Mouse (Mus musculus) urinary bladder, adult 18-20 months (tissue): ENCODE measurements around the gene Hist2h3c2.
A peak's percentile ranks its signal among the peaks of the same experiment; 100 is the strongest.
"Not testable (repeated sequence)": the region's sequence is repeated elsewhere in the genome, so short reads cannot be mapped to it uniquely, and the experiment has no call there.

ENCODE experiments used
- DNase-seq, 2 experiments: peaks; one replicate each; pipeline ENCODE4 v3.0.0; 2022; ENCODE audit warnings: low spot score in 2 of 2, mixed read lengths in 2 of 2

Hist2h3c2 gene

GRCm38 (mm10) chr3:96235836-96236235 is 3.1 kb downstream of the Hist2h3c2 start:
- no peak for DNase-seq

- no peak for DNase-seq
Measured at GRCm38 (mm10) chr3:96234914-96235313, 4.0 kb downstream of the Hist2h3c2 start.

- no peak for DNase-seq
Measured at GRCm38 (mm10) chr3:96231758-96232120, 7.2 kb downstream of the Hist2h3c2 start.

GRCm38 (mm10) chr3:96230910-96231757 is 7.8 kb downstream of the Hist2h3c2 start:
- no peak for DNase-seq

- DNase-seq = no peak
Measured at GRCm38 (mm10) chr3:96230404-96230803, 8.5 kb downstream of the Hist2h3c2 start.

DNA sequence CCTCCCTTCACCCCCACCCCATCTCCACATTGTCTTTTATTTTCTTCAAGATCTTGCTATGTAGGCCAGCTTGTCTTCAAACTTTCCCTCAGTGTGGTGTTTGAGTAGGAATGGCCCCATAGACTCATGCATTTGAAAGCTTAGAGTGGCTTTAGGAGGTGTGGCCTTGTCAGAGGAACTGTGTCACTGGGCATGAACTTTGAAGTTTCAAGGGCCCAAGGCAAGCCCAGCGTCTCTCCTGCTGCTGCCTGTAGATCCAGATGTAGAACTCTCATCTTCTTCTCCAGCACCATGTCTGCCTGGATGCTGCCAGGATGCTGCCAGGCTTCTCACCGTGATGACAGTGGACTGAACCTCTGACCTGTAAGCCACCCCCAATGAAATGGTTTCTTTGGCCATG is 10.1 kb downstream of the Hist2h3c2 start:
- no peak for DNase-seq

- no peak for DNase-seq
Measured at GRCm38 (mm10) chr3:96226695-96227648, 12.0 kb downstream of the Hist2h3c2 start.

DNA sequence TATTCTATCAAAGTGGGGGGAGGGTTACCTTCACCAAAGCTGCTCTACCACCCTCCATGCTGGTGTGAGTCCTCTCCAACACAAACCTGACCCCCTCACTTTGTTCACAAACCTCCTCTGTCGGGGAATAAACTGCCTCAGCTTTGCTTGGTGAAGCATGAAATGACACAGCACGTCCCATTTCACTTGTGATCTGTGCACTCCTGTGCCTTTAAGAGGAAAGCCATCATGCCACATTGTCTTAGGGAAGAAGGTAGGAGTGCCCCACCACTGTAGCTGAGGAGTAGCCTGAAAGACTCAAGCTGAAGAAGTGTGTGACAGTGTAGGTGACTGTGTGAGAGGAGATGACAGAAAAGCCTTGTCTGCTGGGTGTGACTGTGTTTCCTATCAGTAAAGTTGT is 13.5 kb downstream of the Hist2h3c2 start:
- DNase-seq = no peak

DNA sequence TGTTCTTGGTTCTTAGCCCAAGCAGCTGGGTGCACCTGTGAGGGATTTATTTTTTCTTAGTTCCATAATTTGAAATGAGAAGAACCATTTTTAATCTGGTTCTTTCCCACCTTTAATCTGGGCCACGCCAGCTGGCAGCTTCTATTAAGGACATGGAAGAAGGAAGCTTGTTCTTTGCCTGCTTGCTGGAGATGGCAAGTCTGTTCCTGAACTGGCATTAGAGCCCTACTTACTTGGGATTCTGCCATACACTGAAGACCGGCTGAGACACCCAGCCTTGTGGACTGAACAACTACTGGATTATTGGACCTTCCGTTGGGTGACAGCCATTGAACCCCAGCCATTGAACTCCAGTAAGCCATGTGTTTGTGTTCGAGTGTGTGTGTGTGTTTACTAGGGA is 16.2 kb downstream of the Hist2h3c2 start:
- DNase-seq = no peak

DNA sequence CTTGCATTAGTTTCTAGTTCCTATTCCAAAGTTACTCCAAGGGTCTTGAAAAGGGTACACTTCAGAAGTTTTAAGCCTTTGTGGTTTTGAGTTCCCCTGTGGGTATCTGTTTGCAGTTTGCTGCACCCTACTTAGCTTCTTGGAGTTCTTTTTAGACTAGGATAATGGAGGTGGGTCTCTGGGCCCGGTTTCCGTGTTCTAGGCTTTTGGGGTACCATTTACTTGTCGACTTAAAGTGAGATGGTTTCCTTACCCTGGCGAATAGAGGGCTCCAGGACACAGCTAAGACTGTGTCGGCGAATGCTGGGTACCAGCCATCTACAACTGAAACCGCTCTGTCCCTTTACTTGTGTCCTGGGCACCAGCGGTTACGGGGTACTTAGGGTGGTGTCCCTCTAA is 17.3 kb downstream of the Hist2h3c2 start:
- no peak for DNase-seq

GRCm38 (mm10) chr3:96220765-96221639 is 17.9 kb downstream of the Hist2h3c2 start, which contains the start of the genes Hist2h2ac and Hist2h2be:
Gene Hist2h2ac, minus strand, starts transcription at chr3:96220880.
Gene Hist2h2be, plus strand, starts transcription at chr3:96221119.
- peak; percentile 76 to 84 for DNase-seq

DNA sequence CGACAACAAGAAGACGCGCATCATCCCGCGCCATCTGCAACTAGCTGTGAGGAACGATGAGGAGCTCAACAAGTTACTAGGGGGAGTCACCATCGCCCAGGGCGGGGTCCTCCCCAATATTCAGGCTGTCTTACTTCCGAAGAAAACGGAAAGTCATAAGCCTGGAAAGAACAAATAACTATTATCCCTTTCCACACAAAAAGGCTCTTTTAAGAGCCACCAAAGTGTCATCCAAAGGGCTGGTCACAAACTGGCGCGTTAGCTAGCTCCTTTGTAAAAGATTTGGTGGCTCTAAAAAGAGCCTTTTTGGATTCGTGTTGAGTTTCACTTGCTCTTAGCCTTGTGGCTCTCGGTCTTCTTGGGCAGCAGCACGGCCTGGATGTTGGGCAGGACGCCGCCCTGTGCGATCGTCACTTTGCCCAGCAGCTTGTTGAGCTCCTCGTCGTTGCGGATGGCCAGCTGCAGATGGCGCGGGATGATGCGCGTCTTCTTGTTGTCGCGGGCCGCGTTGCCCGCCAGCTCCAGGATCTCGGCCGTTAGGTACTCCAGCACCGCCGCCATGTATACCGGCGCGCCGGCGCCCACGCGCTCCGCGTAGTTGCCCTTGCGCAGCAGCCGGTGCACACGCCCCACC is 18.7 kb downstream of the Hist2h3c2 start:
- DNase-seq = not testable (repeated sequence)

GRCm38 (mm10) chr3:96219661-96220130 is 19.2 kb downstream of the Hist2h3c2 start, which contains the start of the genes Bola1 and Hist2h2ab:
Gene Bola1, minus strand, starts transcription at chr3:96219709.
Gene Hist2h2ab, plus strand, starts transcription at chr3:96219865.
- peak; percentile 59 to 87 for DNase-seq

GRCm38 (mm10) chr3:96219191-96219641 is 19.7 kb downstream of the Hist2h3c2 start:
- DNase-seq = no peak

- DNase-seq = no peak
Measured at GRCm38 (mm10) chr3:96209242-96209641, 29.7 kb downstream of the Hist2h3c2 start.

- DNase-seq = no peak
Measured at GRCm38 (mm10) chr3:96207819-96208218, 31.1 kb downstream of the Hist2h3c2 start.

- no peak for DNase-seq
Measured at GRCm38 (mm10) chr3:96199731-96200130, 39.2 kb downstream of the Hist2h3c2 start.

GRCm38 (mm10) chr3:96198601-96199251 is 40.2 kb downstream of the Hist2h3c2 start:
- DNase-seq = not testable (repeated sequence)

- DNase-seq = no peak
Measured at GRCm38 (mm10) chr3:96198181-96198580, 40.7 kb downstream of the Hist2h3c2 start.
